Mouse (Mus musculus): ENCODE data around the gene Sele. TPM values are rescaled to one million over a fixed set of nuclear protein-coding genes. Genes with fewer than 3 reads are reported as not detected.
"Not testable (repeated sequence)": the region's sequence is repeated elsewhere in the genome, so short reads cannot be mapped to it uniquely, and the experiment has no call there.

Sele gene
- 0.05 TPM in 1 of 2 replicates, not detected in the other for polyA plus RNA-seq (2016; fragmentation: Nextera tagmentation; extraction: Ambion mirVana)

GRCm38 (mm10) chr1:164047934-164048333 lies at the start of gene Sele:
TSS of gene Sele (plus strand) at chr1:164048234.
- H3K36me3 ChIP-seq = no peaks in the 10 kb centered on the region
- no peak within 1 kb of the TSS for H3K4me3 ChIP-seq
- H3K9me3 ChIP-seq (replicated peaks) = no peaks in the 10 kb centered on the region
- WGBS (ENCODE audit: insufficient replicate concordance) = 61% methylated on average over 5 of the region's 5 CpGs
- H3K4me1 ChIP-seq = no peaks in the 10 kb centered on the region
- H3K9ac ChIP-seq = no peak within 1 kb of the TSS
- no peak within 1 kb of the TSS for H3K4me2 ChIP-seq
- H3K27ac ChIP-seq = no peak within 1 kb of the TSS
- no peak for ATAC-seq
- H3K27me3 ChIP-seq (replicated peaks) = no peaks in the 10 kb centered on the region

GRCm38 (mm10) chr1:164001831-164002452 lies 46.1 kb upstream of the Sele start:
- Histone ChIP-seq H3K4me1 (no peaks in the 10 kb centered on the region), H3K9ac (no peak overlapping the region), H3K27ac (no peak overlapping the region), H3K9me3 (replicated peaks) (no peaks in the 10 kb centered on the region), H3K4me2 (no peak overlapping the region), H3K27me3 (replicated peaks) (no peaks in the 10 kb centered on the region), H3K4me3 (no peak overlapping the region), H3K36me3 (peaks cover under 1% of the 10 kb centered on the region; the same call in 1 of the 2 replicates)
- ATAC-seq = no peak
- 55% methylated on average over 6 of the region's 6 CpGs for WGBS (ENCODE audit: insufficient replicate concordance)

- no peak overlapping the region for H3K9ac ChIP-seq
Measured at GRCm38 (mm10) chr1:164004311-164004710, 43.7 kb upstream of the Sele start.

GRCm38 (mm10) chr1:164009235-164009634 lies 38.8 kb upstream of the Sele start:
- no peaks in the 10 kb centered on the region for H3K27me3 ChIP-seq (replicated peaks)
- no peak overlapping the region for H3K27ac ChIP-seq
- H3K4me2 ChIP-seq = no peak overlapping the region
- no peak overlapping the region for H3K9ac ChIP-seq
- H3K4me3 ChIP-seq = no peak overlapping the region
- H3K4me1 ChIP-seq = no peaks in the 10 kb centered on the region
- no peak for ATAC-seq
- WGBS (ENCODE audit: insufficient replicate concordance) = 33% methylated on average over 2 of the region's 2 CpGs
- no peaks in the 10 kb centered on the region for H3K9me3 ChIP-seq (replicated peaks)
- H3K36me3 ChIP-seq = no peaks in the 10 kb centered on the region

More at GRCm38 (mm10) chr1:164004311-164004710, 43.7 kb upstream of the Sele start:
- H3K27me3 ChIP-seq (replicated peaks) = no peaks in the 10 kb centered on the region
- H3K4me3 ChIP-seq = no peak overlapping the region
- ATAC-seq = no peak
- no peak overlapping the region for H3K4me2 ChIP-seq
- no peaks in the 10 kb centered on the region for H3K4me1 ChIP-seq
- H3K36me3 ChIP-seq = no peaks in the 10 kb centered on the region
- H3K9me3 ChIP-seq (replicated peaks) = no peaks in the 10 kb centered on the region
- no peak overlapping the region for H3K27ac ChIP-seq
- 61% methylated on average over 3 of the region's 3 CpGs for WGBS (ENCODE audit: insufficient replicate concordance)

GRCm38 (mm10) chr1:164014616-164015015 lies 33.4 kb upstream of the Sele start:
- H3K4me2 ChIP-seq = no peak overlapping the region
- no peak overlapping the region for H3K9ac ChIP-seq
- no peaks in the 10 kb centered on the region for H3K36me3 ChIP-seq
- H3K4me1 ChIP-seq = 0 out of 2 replicates have a peak, but pooled peaks cover 4% of the 10 kb centered on the region
- no peak overlapping the region for H3K4me3 ChIP-seq
- H3K9me3 ChIP-seq (replicated peaks) = no peaks in the 10 kb centered on the region
- no peaks in the 10 kb centered on the region for H3K27me3 ChIP-seq (replicated peaks)
- WGBS (ENCODE audit: insufficient replicate concordance) = 15% methylated on average over 1 of the region's 1 CpGs
- H3K27ac ChIP-seq = no peak overlapping the region
- ATAC-seq = no peak

- H3K27me3 ChIP-seq (replicated peaks) = no peaks in the 10 kb centered on the region
- no peak overlapping the region for H3K4me2 ChIP-seq
- 0 out of 2 replicates have a peak, but pooled peaks cover 4% of the 10 kb centered on the region for H3K4me1 ChIP-seq
- H3K9me3 ChIP-seq (replicated peaks) = no peaks in the 10 kb centered on the region
- no peak overlapping the region for H3K9ac ChIP-seq
- no peak overlapping the region for H3K27ac ChIP-seq
- H3K4me3 ChIP-seq = no peak overlapping the region
- 68% methylated on average over 16 of the region's 16 CpGs for WGBS (ENCODE audit: insufficient replicate concordance)
- H3K36me3 ChIP-seq = no peaks in the 10 kb centered on the region
- ATAC-seq = no peak
Measured at GRCm38 (mm10) chr1:164018221-164018896, 29.7 kb upstream of the Sele start.

- Histone ChIP-seq H3K9ac (no peak overlapping the region), H3K4me3 (no peak overlapping the region), H3K27me3 (replicated peaks) (no peaks in the 10 kb centered on the region), H3K27ac (no peak overlapping the region), H3K36me3 (no peaks in the 10 kb centered on the region), H3K4me1 (no peaks in the 10 kb centered on the region), H3K4me2 (no peak overlapping the region), H3K9me3 (replicated peaks) (no peaks in the 10 kb centered on the region)
- no peak for ATAC-seq
- 49% methylated on average over 6 of the region's 6 CpGs for WGBS (ENCODE audit: insufficient replicate concordance)
Measured at GRCm38 (mm10) chr1:164019789-164020188, 28.2 kb upstream of the Sele start.

- not testable (repeated sequence) for H3K4me3 ChIP-seq; H3K4me2 ChIP-seq; H3K27ac ChIP-seq; H3K4me1 ChIP-seq; H3K27me3 ChIP-seq (replicated peaks); H3K9ac ChIP-seq; H3K9me3 ChIP-seq (replicated peaks); H3K36me3 ChIP-seq; ATAC-seq
- WGBS (ENCODE audit: insufficient replicate concordance) = 87% methylated on average over 3 of the region's 3 CpGs
Measured at GRCm38 (mm10) chr1:164020746-164021145, 27.3 kb upstream of the Sele start.

GRCm38 (mm10) chr1:164022106-164022505 lies 25.9 kb upstream of the Sele start:
- not testable (repeated sequence) for ATAC-seq; H3K9me3 ChIP-seq (replicated peaks); H3K27me3 ChIP-seq (replicated peaks); H3K4me1 ChIP-seq; H3K36me3 ChIP-seq; H3K9ac ChIP-seq; H3K27ac ChIP-seq; H3K4me2 ChIP-seq; H3K4me3 ChIP-seq
- 64% methylated on average over 5 of the region's 5 CpGs for WGBS (ENCODE audit: insufficient replicate concordance)

- Histone ChIP-seq H3K9me3 (replicated peaks) (no peaks in the 10 kb centered on the region), H3K4me3 (no peak overlapping the region), H3K36me3 (no peaks in the 10 kb centered on the region), H3K27me3 (replicated peaks) (no peaks in the 10 kb centered on the region), H3K4me1 (no peaks in the 10 kb centered on the region), H3K4me2 (no peak overlapping the region), H3K9ac (no peak overlapping the region), H3K27ac (no peak overlapping the region)
- no peak for ATAC-seq
- WGBS (ENCODE audit: insufficient replicate concordance) = 48% methylated on average over 4 of the region's 4 CpGs
Measured at GRCm38 (mm10) chr1:164025685-164026084, 22.3 kb upstream of the Sele start.

GRCm38 (mm10) chr1:164027416-164027815 lies 20.6 kb upstream of the Sele start:
- Histone ChIP-seq H3K4me2 (no peak overlapping the region), H3K36me3 (no peaks in the 10 kb centered on the region), H3K4me3 (no peak overlapping the region), H3K4me1 (no peaks in the 10 kb centered on the region), H3K27me3 (replicated peaks) (no peaks in the 10 kb centered on the region), H3K27ac (no peak overlapping the region), H3K9ac (no peak overlapping the region), H3K9me3 (replicated peaks) (no peaks in the 10 kb centered on the region)
- ATAC-seq = no peak
- 44% methylated on average over 5 of the region's 5 CpGs for WGBS (ENCODE audit: insufficient replicate concordance)

- H3K4me2 ChIP-seq = no peak overlapping the region
- no peaks in the 10 kb centered on the region for H3K9me3 ChIP-seq (replicated peaks)
- H3K27me3 ChIP-seq (replicated peaks) = no peaks in the 10 kb centered on the region
- no peak overlapping the region for H3K9ac ChIP-seq
- ATAC-seq = no peak
- H3K4me3 ChIP-seq = no peak overlapping the region
- H3K36me3 ChIP-seq = no peaks in the 10 kb centered on the region
- WGBS (ENCODE audit: insufficient replicate concordance) = 65% methylated on average over 10 of the region's 10 CpGs
- no peaks in the 10 kb centered on the region for H3K4me1 ChIP-seq
- H3K27ac ChIP-seq = no peak overlapping the region
Measured at GRCm38 (mm10) chr1:164040385-164041135, 7.5 kb upstream of the Sele start.
